Mouse (Mus musculus): Measurements from ENCODE around the gene Zfp668. TPM values are rescaled to one million over a fixed set of nuclear protein-coding genes. Genes with fewer than 3 reads are reported as not detected.

The Zfp668 gene
- polyA plus RNA-seq, 1 experiment from 2014 or later: 32.6 TPM

GRCm38 (mm10) chr7:127823236-127824171 is 53.1 kb downstream of the Zfp668 start:
- ATAC-seq (replicated peaks; ENCODE audit: low FRiP score): 0 out of 2 replicates have a peak, but pooled peaks have one; percentile 8
- WGBS: 65% methylated on average over 11 of the region's 11 CpGs
- peak overlapping the region; percentile 57 for H3K4me2 ChIP-seq (ENCODE audit: low read depth, low read length, severe bottlenecking)
- no peaks in the 10 kb centered on the region for H3K9me3 ChIP-seq (ENCODE audit: control insufficient read depth, low read length)
- DNase-seq (ENCODE audit: low spot score): no peak
- peak overlapping the region; percentile 53 for H3K4me3 ChIP-seq (ENCODE audit: low read depth, low read length)
- no peak overlapping the region for H3K27ac ChIP-seq (ENCODE audit: low read depth, low read length)
- H3K4me1 ChIP-seq (replicated peaks; ENCODE audit: control insufficient read depth, insufficient read depth, low read length): peaks cover 2% of the 10 kb centered on the region; the same call in 1 of the 2 replicates
- H3K36me3 ChIP-seq (ENCODE audit: control insufficient read depth, insufficient read depth, low read length): no peaks in the 10 kb centered on the region
- no peaks in the 10 kb centered on the region for H3K27me3 ChIP-seq (ENCODE audit: control insufficient read depth, insufficient read depth, low read length)
- H3K9ac ChIP-seq (ENCODE audit: low read length): peak overlapping the region; percentile 75

- 95% methylated on average over 3 of the region's 3 CpGs for WGBS
- no peak for DNase-seq (ENCODE audit: low spot score)
- no peaks in the 10 kb centered on the region for H3K36me3 ChIP-seq (ENCODE audit: control insufficient read depth, insufficient read depth, low read length)
- H3K4me1 ChIP-seq (replicated peaks; ENCODE audit: control insufficient read depth, insufficient read depth, low read length): peaks cover 2% of the 10 kb centered on the region; the same call in 1 of the 2 replicates
- no peaks in the 10 kb centered on the region for H3K27me3 ChIP-seq (ENCODE audit: control insufficient read depth, insufficient read depth, low read length)
- H3K9me3 ChIP-seq (ENCODE audit: control insufficient read depth, low read length): no peaks in the 10 kb centered on the region
- H3K4me2 ChIP-seq (ENCODE audit: low read depth, low read length, severe bottlenecking): no peak overlapping the region
- H3K4me3 ChIP-seq (ENCODE audit: low read depth, low read length): no peak overlapping the region
- no peak for ATAC-seq (replicated peaks; ENCODE audit: low FRiP score)
- no peak overlapping the region for H3K27ac ChIP-seq (ENCODE audit: low read depth, low read length)
- no peak overlapping the region for H3K9ac ChIP-seq (ENCODE audit: low read length)
Measured at GRCm38 (mm10) chr7:127822494-127822893, 54.1 kb downstream of the Zfp668 start.

- Histone ChIP-seq H3K4me2 (ENCODE audit: low read depth, low read length, severe bottlenecking) (no peak overlapping the region), H3K27me3 (ENCODE audit: control insufficient read depth, insufficient read depth, low read length) (no peaks in the 10 kb centered on the region), H3K9me3 (ENCODE audit: control insufficient read depth, low read length) (no peaks in the 10 kb centered on the region), H3K4me3 (ENCODE audit: low read depth, low read length) (no peak overlapping the region), H3K27ac (ENCODE audit: low read depth, low read length) (no peak overlapping the region), H3K36me3 (ENCODE audit: control insufficient read depth, insufficient read depth, low read length) (no peaks in the 10 kb centered on the region), H3K9ac (ENCODE audit: low read length) (no peak overlapping the region), H3K4me1 (replicated peaks; ENCODE audit: control insufficient read depth, insufficient read depth, low read length) (peaks cover 2% of the 10 kb centered on the region; the same call in 1 of the 2 replicates)
- DNase-seq (ENCODE audit: low spot score) (no peak), ATAC-seq (replicated peaks; ENCODE audit: low FRiP score) (no peak)
- WGBS: 79% methylated on average over 13 of the region's 13 CpGs
Measured at GRCm38 (mm10) chr7:127820836-127821509, 55.7 kb downstream of the Zfp668 start.

- Histone ChIP-seq H3K9me3 (ENCODE audit: control insufficient read depth, low read length) (no peaks in the 10 kb centered on the region), H3K27me3 (ENCODE audit: control insufficient read depth, insufficient read depth, low read length) (no peaks in the 10 kb centered on the region), H3K4me3 (ENCODE audit: low read depth, low read length) (no peak overlapping the region), H3K27ac (ENCODE audit: low read depth, low read length) (no peak overlapping the region), H3K36me3 (ENCODE audit: control insufficient read depth, insufficient read depth, low read length) (no peaks in the 10 kb centered on the region), H3K4me1 (replicated peaks; ENCODE audit: control insufficient read depth, insufficient read depth, low read length) (no peaks in the 10 kb centered on the region), H3K9ac (ENCODE audit: low read length) (no peak overlapping the region), H3K4me2 (ENCODE audit: low read depth, low read length, severe bottlenecking) (no peak overlapping the region)
- ATAC-seq (replicated peaks; ENCODE audit: low FRiP score) (no peak), DNase-seq (ENCODE audit: low spot score) (no peak)
- 90% methylated on average over 5 of the region's 5 CpGs for WGBS
Measured at GRCm38 (mm10) chr7:127817776-127818175, 58.9 kb downstream of the Zfp668 start.

GRCm38 (mm10) chr7:127817053-127817452 is 59.6 kb downstream of the Zfp668 start:
- no peak overlapping the region for H3K27ac ChIP-seq (ENCODE audit: low read depth, low read length)
- no peak for DNase-seq (ENCODE audit: low spot score)
- no peak overlapping the region for H3K4me3 ChIP-seq (ENCODE audit: low read depth, low read length)
- H3K4me1 ChIP-seq (replicated peaks; ENCODE audit: control insufficient read depth, insufficient read depth, low read length): no peaks in the 10 kb centered on the region
- ATAC-seq (replicated peaks; ENCODE audit: low FRiP score): no peak
- H3K9ac ChIP-seq (ENCODE audit: low read length): no peak overlapping the region
- H3K36me3 ChIP-seq (ENCODE audit: control insufficient read depth, insufficient read depth, low read length): no peaks in the 10 kb centered on the region
- H3K4me2 ChIP-seq (ENCODE audit: low read depth, low read length, severe bottlenecking): no peak overlapping the region
- WGBS: 79% methylated on average over 7 of the region's 7 CpGs
- H3K9me3 ChIP-seq (ENCODE audit: control insufficient read depth, low read length): no peaks in the 10 kb centered on the region
- H3K27me3 ChIP-seq (ENCODE audit: control insufficient read depth, insufficient read depth, low read length): no peaks in the 10 kb centered on the region

- H3K4me3 ChIP-seq (ENCODE audit: low read depth, low read length): no peak overlapping the region
- H3K9me3 ChIP-seq (ENCODE audit: control insufficient read depth, low read length): no peaks in the 10 kb centered on the region
- no peak overlapping the region for H3K4me2 ChIP-seq (ENCODE audit: low read depth, low read length, severe bottlenecking)
- H3K4me1 ChIP-seq (replicated peaks; ENCODE audit: control insufficient read depth, insufficient read depth, low read length): no peaks in the 10 kb centered on the region
- no peaks in the 10 kb centered on the region for H3K36me3 ChIP-seq (ENCODE audit: control insufficient read depth, insufficient read depth, low read length)
- H3K9ac ChIP-seq (ENCODE audit: low read length): no peak overlapping the region
- H3K27ac ChIP-seq (ENCODE audit: low read depth, low read length): no peak overlapping the region
- no peak for ATAC-seq (replicated peaks; ENCODE audit: low FRiP score)
- H3K27me3 ChIP-seq (ENCODE audit: control insufficient read depth, insufficient read depth, low read length): no peaks in the 10 kb centered on the region
- DNase-seq (ENCODE audit: low spot score): no peak
- WGBS: 77% methylated on average over 15 of the region's 15 CpGs
Measured at GRCm38 (mm10) chr7:127815954-127816821, 60.4 kb downstream of the Zfp668 start.

GRCm38 (mm10) chr7:127815116-127815665 is 61.4 kb downstream of the Zfp668 start:
- Histone ChIP-seq H3K27me3 (ENCODE audit: control insufficient read depth, insufficient read depth, low read length) (no peaks in the 10 kb centered on the region), H3K9ac (ENCODE audit: low read length) (no peak overlapping the region), H3K4me2 (ENCODE audit: low read depth, low read length, severe bottlenecking) (no peak overlapping the region), H3K4me1 (replicated peaks; ENCODE audit: control insufficient read depth, insufficient read depth, low read length) (no peaks in the 10 kb centered on the region), H3K36me3 (ENCODE audit: control insufficient read depth, insufficient read depth, low read length) (no peaks in the 10 kb centered on the region), H3K27ac (ENCODE audit: low read depth, low read length) (no peak overlapping the region), H3K9me3 (ENCODE audit: control insufficient read depth, low read length) (no peaks in the 10 kb centered on the region), H3K4me3 (ENCODE audit: low read depth, low read length) (no peak overlapping the region)
- DNase-seq (ENCODE audit: low spot score) (no peak), ATAC-seq (replicated peaks; ENCODE audit: low FRiP score) (no peak)
- 95% methylated on average over 15 of the region's 15 CpGs for whole genome bisulfite sequencing

Data from forebrain, embryonic 11.5 days (tissue).